Mouse (Mus musculus): ENCODE results near the gene Nptxr.

Nptxr gene

DNA sequence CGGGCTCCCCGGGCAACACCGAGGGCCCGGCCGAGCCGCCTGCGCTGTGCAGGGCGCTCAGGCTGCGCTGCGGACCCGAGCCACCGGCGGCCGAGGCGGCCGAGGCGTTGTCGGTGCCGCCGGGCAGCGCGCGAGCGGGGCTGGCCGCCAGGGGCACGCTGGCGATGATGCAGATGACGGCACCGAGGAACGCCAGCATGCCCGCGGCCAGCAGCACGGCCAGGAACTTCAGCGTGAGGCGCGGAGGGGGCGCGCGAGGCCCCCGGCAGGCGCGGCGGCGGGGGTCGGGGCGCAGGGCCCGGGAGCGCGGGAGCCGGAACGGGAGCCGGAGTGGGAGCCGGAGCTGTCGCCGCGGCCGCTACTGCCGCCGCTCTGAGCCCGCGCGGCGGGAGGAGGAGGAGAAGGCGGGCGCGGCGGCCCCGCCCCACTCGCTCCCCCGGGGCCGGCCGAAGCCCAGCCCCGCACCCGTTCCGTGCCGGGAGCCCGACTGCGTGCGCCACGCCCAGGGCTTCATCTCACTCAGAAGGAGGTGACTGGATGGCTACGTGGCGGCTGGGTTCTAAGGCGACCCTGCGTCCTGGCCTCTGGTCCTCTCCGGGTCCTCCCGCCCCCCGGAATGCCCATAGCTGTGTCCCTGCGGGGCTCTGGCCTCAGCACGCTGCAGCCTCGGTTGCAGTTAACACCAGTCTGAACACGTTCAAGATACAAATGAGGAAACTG is at the start of gene Nptxr:
Gene Nptxr, minus strand, starts transcription at position 415 of the 720 bp plus-strand sequence.
- peak; percentile 50 for DNase-seq (ENCODE audit: low spot score)

DNA sequence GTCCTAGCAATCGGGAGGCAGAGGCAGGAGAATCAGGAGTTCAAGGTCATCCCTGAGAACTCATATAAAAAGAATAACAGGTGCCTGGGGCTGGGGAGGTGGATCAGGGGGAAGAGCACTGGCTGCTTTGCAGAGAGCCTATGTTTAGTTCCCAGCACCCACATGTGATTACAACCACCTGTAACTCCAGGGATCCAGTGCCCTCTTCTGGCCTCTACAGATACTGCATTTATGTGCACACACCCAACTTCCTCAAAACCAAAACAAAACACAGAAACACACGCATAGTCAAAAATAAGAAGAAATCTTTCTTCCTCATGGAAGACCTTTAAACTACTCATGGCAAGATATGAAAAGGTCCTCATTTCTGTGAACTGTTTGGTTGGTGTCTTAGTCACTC is 45.6 kb upstream of the Nptxr start:
- no peak for DNase-seq (ENCODE audit: low spot score)

GRCm38 (mm10) chr15:79847100-79847499 is 42.5 kb upstream of the Nptxr start:
- peak; percentile 53 for DNase-seq (ENCODE audit: low spot score)

DNA sequence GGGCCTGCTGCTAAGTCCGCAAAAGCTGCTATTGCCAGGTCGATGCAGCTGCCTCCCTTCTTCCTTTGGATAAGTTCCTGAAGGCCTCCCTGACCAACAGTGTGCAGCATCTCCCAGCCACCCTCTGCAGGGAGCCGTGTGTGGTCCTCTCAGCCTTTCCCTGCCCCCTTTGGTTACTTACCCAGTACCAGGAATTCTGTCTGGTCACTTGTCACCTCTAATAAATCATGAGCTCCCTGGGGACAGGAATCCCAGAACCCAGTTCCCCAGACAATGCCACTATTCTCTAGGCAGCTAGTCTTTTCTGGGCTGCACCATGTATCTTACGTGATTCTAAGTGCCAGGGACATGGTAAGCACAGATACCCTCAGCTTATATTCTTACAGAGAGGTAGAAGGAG is 41.4 kb upstream of the Nptxr start:
- DNase-seq (ENCODE audit: low spot score), result no peak

- DNase-seq (ENCODE audit: low spot score), result no peak
These were observed 38.4 kb upstream of the Nptxr start for GRCm38 (mm10) chr15:79842985-79843384.

DNA sequence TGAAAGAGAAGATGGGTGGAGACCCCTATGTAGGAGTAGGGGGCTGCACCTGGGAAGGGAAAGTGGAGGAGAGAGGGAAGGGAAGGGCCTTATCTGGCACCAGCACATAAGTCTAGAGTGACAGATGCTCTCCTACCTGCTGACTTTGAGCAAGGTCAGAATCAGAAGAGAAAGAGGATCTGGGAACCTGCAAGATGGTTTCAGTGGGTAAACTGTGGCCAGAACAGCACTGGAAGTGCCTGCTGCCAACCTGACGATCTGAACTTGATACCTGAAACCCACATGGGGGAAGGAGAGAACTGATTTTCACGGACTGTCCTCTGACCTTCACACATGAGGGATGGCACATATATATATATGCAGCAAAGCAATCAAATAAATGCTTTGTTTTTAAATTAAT is 35.7 kb upstream of the Nptxr start:
- DNase-seq (ENCODE audit: low spot score), result no peak

DNA sequence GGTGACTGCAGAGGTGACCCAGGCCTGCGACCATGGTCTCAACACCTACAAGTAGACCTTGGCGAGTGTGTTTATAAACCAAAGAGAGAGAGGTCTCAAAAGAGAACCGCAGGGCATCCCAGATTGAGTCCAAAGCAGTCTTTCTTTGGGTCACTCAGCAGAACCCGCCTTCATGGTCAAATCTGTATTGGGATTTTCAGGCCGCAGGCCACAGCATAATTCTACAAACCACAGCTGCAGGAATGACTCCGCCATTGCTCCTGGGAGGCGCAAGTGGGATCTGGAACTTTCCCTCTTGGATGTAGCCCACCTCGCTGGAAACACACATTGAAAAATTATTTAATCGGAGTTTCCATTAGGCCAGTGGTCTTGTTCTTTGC is 30.3 kb upstream of the Nptxr start:
- DNase-seq (ENCODE audit: low spot score), result no peak

- DNase-seq (ENCODE audit: low spot score), result peak; percentile 98
These were observed 29.7 kb upstream of the Nptxr start, which contains the start of the genes Npcd and Cbx6 for GRCm38 (mm10) chr15:79834130-79834880. TSS of gene Npcd (minus strand) at chr15:79834237. TSS of gene Cbx6 (minus strand) at chr15:79834688.

- no peak for DNase-seq (ENCODE audit: low spot score)
These were observed 28.9 kb upstream of the Nptxr start for GRCm38 (mm10) chr15:79833251-79834050.

DNA sequence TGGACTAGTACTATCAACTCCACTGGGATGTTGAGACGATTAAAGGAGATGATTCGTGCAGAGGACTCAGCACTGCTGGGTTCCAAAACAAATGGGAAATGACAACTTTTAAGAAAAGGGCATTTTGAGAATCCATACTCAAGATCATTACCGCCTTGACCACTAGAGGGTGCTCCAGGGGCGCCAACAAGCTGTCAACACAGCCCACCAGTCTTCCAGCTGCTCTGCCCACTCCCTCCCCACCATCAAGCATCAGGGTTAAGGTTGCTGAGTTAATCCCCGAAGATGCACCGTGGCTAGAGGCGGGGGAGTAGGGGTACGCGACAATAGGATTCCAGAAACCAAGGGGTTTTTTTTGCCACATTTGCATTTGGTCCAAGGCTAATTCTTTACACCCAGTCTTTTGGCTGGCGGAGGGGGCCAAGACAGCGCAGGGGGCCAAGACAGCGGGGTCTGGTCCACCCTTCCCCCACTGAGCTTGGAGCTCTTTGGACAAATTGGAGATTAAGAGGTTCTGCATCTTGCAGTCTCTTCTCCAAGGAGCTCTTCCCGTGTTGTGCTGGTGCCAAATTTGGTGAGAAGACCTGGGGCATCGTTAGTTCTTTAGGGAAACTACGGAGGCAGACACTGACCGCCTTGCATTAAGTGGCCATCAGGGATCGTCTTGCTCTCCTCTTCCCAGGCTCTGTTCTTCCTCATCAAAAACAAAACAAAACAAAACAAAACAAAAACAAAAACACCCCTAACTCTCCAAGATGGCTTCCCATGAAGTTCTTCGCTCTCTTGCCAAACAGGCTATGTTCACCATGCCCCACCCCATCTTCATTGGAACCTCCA is 27.7 kb upstream of the Nptxr start:
- peak; percentile 79 for DNase-seq (ENCODE audit: low spot score)

- DNase-seq (ENCODE audit: low spot score), result peak; percentile 79
These were observed 25.8 kb upstream of the Nptxr start for GRCm38 (mm10) chr15:79830388-79830787.

DNA sequence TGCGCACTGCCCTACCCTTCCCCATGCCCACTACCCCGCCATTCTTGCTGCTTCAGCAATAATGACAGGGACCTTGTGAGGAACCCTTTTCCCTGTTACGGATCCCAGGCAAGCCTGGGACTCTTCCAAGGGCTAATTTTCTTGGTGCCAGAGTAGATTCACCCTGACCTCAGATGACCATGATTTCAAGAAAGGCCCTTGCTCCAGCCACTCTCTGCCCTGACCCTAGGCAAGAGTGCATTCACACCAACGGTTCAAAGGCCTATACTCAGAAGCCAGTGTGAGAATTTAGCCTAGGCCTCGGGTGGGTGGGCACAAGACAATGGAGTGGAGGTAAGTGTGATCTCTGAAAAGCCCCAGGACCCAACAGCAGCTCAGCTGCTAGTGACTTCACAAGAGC is 24.9 kb upstream of the Nptxr start:
- DNase-seq (ENCODE audit: low spot score), result no peak

DNA sequence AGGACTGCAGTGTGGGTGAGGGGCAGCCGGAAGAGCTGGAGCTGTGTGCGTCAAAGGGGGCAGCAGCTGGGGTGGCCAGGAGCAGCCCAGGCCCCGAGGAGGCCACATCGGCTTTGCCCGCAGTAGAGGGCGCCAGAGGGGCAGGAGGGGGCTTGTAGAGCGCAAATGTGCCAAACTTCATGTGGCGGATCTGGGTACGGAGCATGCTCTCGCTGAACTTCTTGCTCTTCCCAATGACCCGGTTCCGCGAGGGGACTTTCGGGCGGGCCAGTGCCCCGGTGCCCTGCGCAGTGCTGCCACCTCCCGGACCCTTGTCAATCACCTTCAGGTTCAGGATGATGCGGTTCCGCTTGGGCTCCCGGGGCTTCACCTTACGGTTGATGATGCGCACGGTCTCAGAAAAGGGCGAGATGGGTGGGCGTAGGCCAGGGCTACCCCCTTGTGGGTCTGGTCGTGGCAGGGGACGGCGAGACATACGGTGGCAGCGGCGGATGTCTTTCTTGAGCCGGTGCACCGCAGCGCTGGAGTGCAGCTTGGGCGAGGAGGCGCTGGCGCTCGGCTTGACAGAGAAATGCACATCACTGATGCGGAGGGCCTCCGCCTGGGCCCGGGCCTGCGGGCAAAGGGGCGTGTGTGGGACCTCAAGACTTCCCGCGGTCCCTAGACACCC is 23.9 kb upstream of the Nptxr start:
- DNase-seq (ENCODE audit: low spot score), result peak; percentile 44

DNA sequence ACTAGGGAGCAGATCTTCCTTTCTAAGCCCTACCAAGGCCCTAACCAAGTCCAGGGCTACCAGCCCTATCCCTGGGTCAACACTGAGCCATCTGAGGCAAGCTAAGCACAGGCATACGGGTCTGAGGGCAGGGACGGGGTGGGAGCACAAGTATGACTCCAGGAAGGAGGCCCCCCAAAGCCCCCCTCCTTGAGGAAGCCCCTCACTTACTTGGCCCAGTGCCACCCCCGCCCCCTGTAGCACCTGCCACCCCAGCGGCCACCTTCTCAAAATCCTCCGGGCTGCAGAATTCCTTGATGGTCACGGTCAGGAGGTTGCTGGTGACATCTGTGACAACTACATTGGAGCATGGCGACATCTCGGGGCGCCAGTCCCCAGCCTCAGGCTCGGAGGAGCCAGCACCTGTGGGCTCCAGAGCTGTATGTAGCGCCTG is 23.2 kb upstream of the Nptxr start:
- no peak for DNase-seq (ENCODE audit: low spot score)

- no peak for DNase-seq (ENCODE audit: low spot score)
These were observed 22.7 kb upstream of the Nptxr start for GRCm38 (mm10) chr15:79827061-79827777.

GRCm38 (mm10) chr15:79826221-79826935 is 21.8 kb upstream of the Nptxr start:
- no peak for DNase-seq (ENCODE audit: low spot score)

GRCm38 (mm10) chr15:79825146-79825825 is 20.7 kb upstream of the Nptxr start:
- DNase-seq (ENCODE audit: low spot score), result no peak

GRCm38 (mm10) chr15:79823588-79824280 is 19.2 kb upstream of the Nptxr start:
- DNase-seq (ENCODE audit: low spot score), result no peak
